Mouse (Mus musculus): Measurements from ENCODE around the gene Prf1. TPM values are rescaled to one million over a fixed set of nuclear protein-coding genes. Genes with fewer than 3 reads are reported as not detected.

Gene Prf1
- polyA plus RNA-seq, 1 experiment from 2014 or later = not detected

- H3K9ac ChIP-seq (ENCODE audit: low read depth, low read length) = no peak overlapping the region
- WGBS = 16% methylated on average over 10 of the region's 10 CpGs
- ATAC-seq = no peak
- peaks cover 8% of the 10 kb centered on the region; the same call in 1 of the 2 replicates for H3K36me3 ChIP-seq (ENCODE audit: control insufficient read depth, insufficient read depth)
- no peaks in the 10 kb centered on the region for H3K27me3 ChIP-seq (replicated peaks; ENCODE audit: control insufficient read depth, insufficient read depth, low read length)
- no peaks in the 10 kb centered on the region for H3K9me3 ChIP-seq (ENCODE audit: control insufficient read depth)
- TF ChIP-seq CTCF (IDR thresholded peaks at IDR 0.05; ENCODE audit: low read depth) = no peak
- no peak overlapping the region for H3K27ac ChIP-seq (ENCODE audit: low read depth, low read length)
- H3K4me2 ChIP-seq (replicated peaks; ENCODE audit: low read depth) = no peak overlapping the region
- no peaks in the 10 kb centered on the region; the same call in 1 of the 2 replicates for H3K4me1 ChIP-seq (replicated peaks; ENCODE audit: control insufficient read depth, insufficient read depth, low read length)
- no peak overlapping the region for H3K4me3 ChIP-seq (ENCODE audit: low read depth, low read length)
These were observed 48.7 kb downstream of the Prf1 start for GRCm38 (mm10) chr10:61346374-61346773.

GRCm38 (mm10) chr10:61351216-61351615 is 53.6 kb downstream of the Prf1 start:
- H3K4me1 ChIP-seq (replicated peaks; ENCODE audit: control insufficient read depth, insufficient read depth, low read length) = no peaks in the 10 kb centered on the region; the same call in 1 of the 2 replicates
- no peak overlapping the region for H3K4me2 ChIP-seq (replicated peaks; ENCODE audit: low read depth)
- no peak overlapping the region for H3K4me3 ChIP-seq (ENCODE audit: low read depth, low read length)
- TF ChIP-seq CTCF (IDR thresholded peaks at IDR 0.05; ENCODE audit: low read depth) = no peak
- WGBS = 74% methylated on average over 4 of the region's 4 CpGs
- no peak overlapping the region for H3K27ac ChIP-seq (ENCODE audit: low read depth, low read length)
- no peaks in the 10 kb centered on the region for H3K27me3 ChIP-seq (replicated peaks; ENCODE audit: control insufficient read depth, insufficient read depth, low read length)
- no peak overlapping the region for H3K9ac ChIP-seq (ENCODE audit: low read depth, low read length)
- ATAC-seq = no peak
- peaks cover 8% of the 10 kb centered on the region; the same call in 1 of the 2 replicates for H3K36me3 ChIP-seq (ENCODE audit: control insufficient read depth, insufficient read depth)
- H3K9me3 ChIP-seq (ENCODE audit: control insufficient read depth) = no peaks in the 10 kb centered on the region

Other genes with a start within 250 kb of the Prf1 start
- gene Pcbd1, start 208.5 kb upstream of the Prf1 start, polyA plus RNA-seq (2015; fragmentation: Nextera tagmentation; extraction: Ambion mirVana) = 116 and 122 TPM in 2 replicates
- gene Sgpl1, start 150.1 kb upstream of the Prf1 start, polyA plus RNA-seq (2015; fragmentation: Nextera tagmentation; extraction: Ambion mirVana) = 119 and 135 TPM in 2 replicates
- not detected in 2 replicates for gene Tbata, start 125.9 kb upstream of the Prf1 start, polyA plus RNA-seq (2015; fragmentation: Nextera tagmentation; extraction: Ambion mirVana)
- 0.60 and 0.73 TPM in 2 replicates for gene Adamts14, start 24.4 kb upstream of the Prf1 start, polyA plus RNA-seq (2015; fragmentation: Nextera tagmentation; extraction: Ambion mirVana)
- 4.1 and 4.4 TPM in 2 replicates for gene Pald1, start 85.7 kb downstream of the Prf1 start, polyA plus RNA-seq (2015; fragmentation: Nextera tagmentation; extraction: Ambion mirVana)
- gene Nodal, start 120.1 kb downstream of the Prf1 start, polyA plus RNA-seq (2015; fragmentation: Nextera tagmentation; extraction: Ambion mirVana) = 0.10 TPM in 1 of 2 replicates, not detected in the other
- 53.1 and 55.0 TPM in 2 replicates for gene Eif4ebp2, start 154.8 kb downstream of the Prf1 start, polyA plus RNA-seq (2015; fragmentation: Nextera tagmentation; extraction: Ambion mirVana)
- gene Lrrc20, start 178.0 kb downstream of the Prf1 start, polyA plus RNA-seq (2015; fragmentation: Nextera tagmentation; extraction: Ambion mirVana) = 3.3 and 3.5 TPM in 2 replicates